Mouse (Mus musculus) G1E (cell line): ENCODE data around the gene Fbxw5. TPM values are rescaled to one million over a fixed set of nuclear protein-coding genes. Genes with fewer than 3 reads are reported as not detected.

ENCODE experiments used
- ATAC-seq: 2 replicates; pipeline ENCODE4 v1.8.0; 2016; ENCODE audit warnings: mild to moderate bottlenecking; ENCODE audit not compliant: insufficient number of reproducible peaks, poor library complexity, low FRiP score, severe bottlenecking; ENCODE audit errors: extremely low read depth
- DNase-seq: peaks from one replicate; pipeline ENCODE4 v3.0.0; 2012; ENCODE audit warnings: low spot score
- H3K27me3 ChIP-seq: 2 replicates; pipeline ENCODE4 v1.6.1; 2012; ENCODE audit warnings: mild to moderate bottlenecking, low read length, inconsistent platforms; ENCODE audit not compliant: insufficient read depth
- H3K36me3 ChIP-seq: replicated peaks from 2 replicates; pipeline ENCODE3; 2012; ENCODE audit warnings: mild to moderate bottlenecking, inconsistent platforms
- H3K4me1 ChIP-seq: 2 replicates; pipeline ENCODE4 v1.6.1; 2012; ENCODE audit warnings: low read depth, low read length, inconsistent platforms, mixed read lengths; ENCODE audit not compliant: insufficient read depth
- H3K4me3 ChIP-seq: 2 replicates; pipeline ENCODE4 v1.5.1; 2012; ENCODE audit warnings: low read depth, mild to moderate bottlenecking, inconsistent platforms, low read length, moderate library complexity, mixed read lengths
- H3K9me3 ChIP-seq: replicated peaks from 2 replicates; pipeline ENCODE4 v1.6.1; 2012; ENCODE audit warnings: inconsistent platforms
- CTCF ChIP-seq: IDR thresholded peaks from 2 replicates; pipeline ENCODE4 v1.5.1; 2012; ENCODE audit warnings: low read depth, low read length, inconsistent platforms, mixed read lengths
- GATA1 ChIP-seq: IDR thresholded peaks from 2 replicates; pipeline ENCODE4 v1.6.1; 2012; ENCODE audit warnings: borderline replicate concordance, low read length, inconsistent platforms, mixed read lengths
- GATA2 ChIP-seq: IDR thresholded peaks from 2 replicates; pipeline ENCODE4 v1.6.1; 2012; ENCODE audit warnings: low read depth, low read length, inconsistent platforms, borderline replicate concordance
- POLR2AphosphoS5 ChIP-seq: IDR thresholded peaks from 2 replicates; pipeline ENCODE4 v1.6.1; 2012; ENCODE audit warnings: low read depth, low read length, inconsistent platforms; ENCODE audit not compliant: insufficient replicate concordance
- TAL1 ChIP-seq: conservative IDR thresholded peaks from 2 replicates; pipeline ENCODE4 v1.6.1; 2012; ENCODE audit warnings: low read depth, low read length, inconsistent platforms, mixed read lengths
- polyA plus RNA-seq: library from polyadenylated mRNA; stranded (reverse); fragments of >175 nt; gene quantifications from 2 replicates; pipeline ENCODE4 v1.2.3, GENCODE M21; 2012
- total RNA-seq, 2 experiments: library from RNA; stranded (forward) in 1 of 2; stranded (reverse) in 1 of 2; fragments of 200-1000 nt in 1 of 2; fragments of >200 nt in 1 of 2; fragmentation: Nextera tagmentation in 1 of 2; gene quantifications; 2 replicates each; pipeline ENCODE4 v1.2.3; 2014 to 2017

Fbxw5 gene
- total and polyA plus RNA-seq, 3 experiments, result 21.1 to 48.3 (median 35.5) TPM

DNA sequence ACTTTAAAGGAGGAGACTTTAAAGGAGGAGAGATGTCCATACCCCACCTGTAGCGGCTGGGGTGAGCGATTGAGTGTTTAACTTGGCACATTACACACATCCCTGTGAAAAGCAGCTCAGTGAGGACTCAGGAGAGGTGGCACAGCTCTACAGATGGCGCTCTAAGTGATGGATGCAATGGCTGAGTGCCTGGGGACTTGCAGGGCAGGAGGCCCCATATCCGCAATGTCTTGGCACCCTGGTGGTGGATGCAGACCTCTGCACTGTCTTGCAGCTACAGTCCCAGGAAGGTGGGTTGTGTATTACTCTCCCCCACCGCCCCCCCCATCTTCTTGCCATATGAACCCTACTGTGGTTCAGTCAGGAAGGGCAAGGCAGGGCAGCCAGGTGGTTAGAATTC is 6.4 kb downstream of the Fbxw5 start:
- H3K27me3 ChIP-seq, result peaks cover 10% of the 10 kb centered on the region; the same call in 1 of the 2 replicates
- DNase-seq (no peak), ATAC-seq (no peak)
- H3K4me1 ChIP-seq, result peaks cover 15% of the 10 kb centered on the region
- TF ChIP-seq GATA2, result no peak
- TF ChIP-seq GATA1, result no peak
- no peak for TF ChIP-seq CTCF
- TF ChIP-seq POLR2AphosphoS5, result no peak
- no peak for TF ChIP-seq TAL1
- H3K4me3 ChIP-seq, result no peak overlapping the region
- peaks cover 51% of the 10 kb centered on the region for H3K36me3 ChIP-seq
- H3K9me3 ChIP-seq, result no peaks in the 10 kb centered on the region

DNA sequence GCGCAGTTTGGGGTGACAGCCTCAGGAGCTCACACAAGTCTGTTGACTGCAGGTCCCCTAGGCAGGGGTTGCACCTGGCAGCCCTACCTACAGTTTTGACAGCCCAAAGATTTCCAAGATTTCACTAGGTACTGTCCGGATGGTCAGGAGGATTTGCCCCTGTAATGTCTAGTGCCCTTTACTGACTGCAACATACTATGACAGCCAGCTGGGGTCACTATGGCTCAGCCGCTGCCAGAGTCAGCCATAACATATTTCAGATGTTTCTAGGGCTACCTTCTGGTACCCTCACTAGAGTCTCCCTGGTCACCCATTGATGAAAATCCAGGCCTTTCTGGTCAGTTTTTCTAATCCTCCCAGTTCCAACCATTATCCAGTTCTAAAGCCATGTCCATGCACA is 9.4 kb downstream of the Fbxw5 start:
- H3K27me3 ChIP-seq, result peaks cover 16% of the 10 kb centered on the region
- H3K4me3 ChIP-seq, result no peak overlapping the region
- peaks cover 21% of the 10 kb centered on the region for H3K36me3 ChIP-seq
- no peak for TF ChIP-seq CTCF
- TF ChIP-seq POLR2AphosphoS5, result no peak
- TF ChIP-seq GATA1, result no peak
- TF ChIP-seq TAL1, result no peak
- TF ChIP-seq GATA2, result no peak
- H3K4me1 ChIP-seq, result no peaks in the 10 kb centered on the region
- no peaks in the 10 kb centered on the region for H3K9me3 ChIP-seq
- ATAC-seq (no peak), DNase-seq (no peak)

DNA sequence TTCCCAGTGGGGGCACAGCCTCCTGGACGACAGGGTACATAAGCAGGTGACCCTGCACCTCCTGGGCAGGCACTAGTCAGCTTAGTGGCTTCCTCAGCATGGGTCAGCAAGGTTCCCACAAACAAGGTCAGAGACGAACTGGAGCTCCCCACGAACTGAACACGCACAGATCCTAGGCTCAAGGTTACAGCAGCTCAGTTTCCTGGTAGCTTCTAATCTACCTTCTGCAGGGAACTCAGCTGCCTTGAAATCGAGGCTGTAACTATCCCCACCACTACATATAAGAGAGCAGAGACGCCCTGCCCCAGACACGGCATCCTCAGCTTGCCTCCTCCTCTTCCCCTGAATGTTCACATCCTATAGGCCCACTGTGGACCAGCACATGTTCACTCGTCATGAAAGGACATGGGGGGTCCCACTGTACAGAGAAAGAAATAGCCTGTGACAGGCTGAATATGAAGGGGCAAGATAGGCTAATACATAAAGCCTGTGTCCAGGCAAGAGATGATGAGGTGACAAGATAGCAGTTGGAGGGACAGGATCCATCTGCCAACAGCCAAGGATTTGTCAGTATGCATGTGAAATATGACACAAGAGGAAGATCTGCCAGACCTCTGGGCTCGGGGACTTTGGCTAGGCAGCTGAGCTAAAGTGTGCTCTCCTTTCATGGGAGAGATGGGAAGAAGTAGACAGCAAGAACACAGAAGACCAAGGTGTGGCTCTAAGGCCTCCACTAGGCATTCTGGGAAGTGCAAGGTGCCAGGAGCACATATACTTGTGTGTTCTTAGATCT is 26.2 kb downstream of the Fbxw5 start:
- no peaks in the 10 kb centered on the region for H3K9me3 ChIP-seq
- H3K36me3 ChIP-seq, result peaks cover 98% of the 10 kb centered on the region
- no peak overlapping the region for H3K4me3 ChIP-seq
- DNase-seq (no peak), ATAC-seq (no peak)
- TF ChIP-seq CTCF (no peak), POLR2AphosphoS5 (no peak), TAL1 (no peak), GATA2 (no peak), GATA1 (no peak)
- H3K27me3 ChIP-seq, result no peaks in the 10 kb centered on the region
- no peaks in the 10 kb centered on the region for H3K4me1 ChIP-seq

DNA sequence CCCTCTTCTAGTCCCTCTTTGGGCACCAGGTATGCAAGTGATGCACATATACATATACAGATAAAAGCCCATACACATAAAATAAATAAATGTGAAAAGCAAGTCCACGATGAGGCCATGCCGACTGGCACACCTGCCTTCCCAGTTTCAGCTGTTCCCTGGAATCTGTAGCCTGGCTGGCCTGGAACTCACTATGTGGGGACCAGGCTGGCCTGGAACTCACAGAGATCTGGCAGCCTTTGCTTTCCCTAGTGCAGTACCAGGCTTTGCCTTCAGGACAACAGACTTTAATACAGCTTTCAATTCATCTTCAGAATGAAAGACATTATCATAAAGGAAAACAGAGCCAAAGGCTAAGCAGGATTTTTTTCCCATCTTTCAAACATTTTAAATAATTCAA is 33.2 kb downstream of the Fbxw5 start:
- TF ChIP-seq GATA2 (no peak), POLR2AphosphoS5 (no peak), GATA1 (no peak), TAL1 (no peak), CTCF (no peak)
- H3K4me3 ChIP-seq, result no peak overlapping the region
- H3K36me3 ChIP-seq, result peaks cover 94% of the 10 kb centered on the region
- ATAC-seq (no peak), DNase-seq (no peak)
- no peaks in the 10 kb centered on the region for H3K27me3 ChIP-seq
- peaks cover 14% of the 10 kb centered on the region for H3K4me1 ChIP-seq
- no peaks in the 10 kb centered on the region for H3K9me3 ChIP-seq

DNA sequence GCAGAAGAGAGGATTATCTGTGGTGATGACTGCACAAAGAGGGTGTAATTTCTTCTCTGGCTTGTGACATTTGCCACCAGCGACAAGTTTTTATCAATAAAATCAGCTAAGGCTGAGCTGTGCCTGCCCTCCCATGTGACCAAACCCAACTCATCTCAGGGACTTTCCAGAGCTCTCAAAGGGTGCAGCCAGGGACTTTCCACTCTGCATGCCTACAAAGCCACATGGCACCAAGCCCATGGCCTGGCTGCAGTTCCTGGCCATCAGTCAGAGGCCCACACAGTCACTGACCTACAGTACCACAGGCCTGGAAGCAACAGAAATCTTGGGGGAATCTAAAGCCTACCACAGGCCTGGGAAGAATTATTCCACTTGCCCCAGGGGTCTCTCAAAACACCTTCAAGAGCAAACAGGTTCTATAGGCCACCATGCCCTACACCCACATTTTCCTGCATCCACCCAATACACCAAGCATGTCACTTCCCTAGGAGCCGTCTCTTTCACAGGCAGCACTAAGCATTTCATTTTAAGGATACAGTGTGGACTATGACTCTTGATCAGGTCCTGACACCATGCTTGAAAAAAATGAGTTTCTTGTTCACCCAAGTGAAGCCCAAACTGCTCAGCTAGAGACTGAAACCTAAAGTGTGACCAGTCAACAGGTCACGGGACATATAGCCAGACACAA is 33.8 kb downstream of the Fbxw5 start:
- Histone ChIP-seq H3K9me3 (no peaks in the 10 kb centered on the region), H3K4me1 (peaks cover 14% of the 10 kb centered on the region), H3K27me3 (no peaks in the 10 kb centered on the region), H3K4me3 (no peak overlapping the region), H3K36me3 (peaks cover 94% of the 10 kb centered on the region)
- no peak for TF ChIP-seq GATA2
- no peak for TF ChIP-seq GATA1
- TF ChIP-seq CTCF, result no peak
- no peak for TF ChIP-seq TAL1
- no peak for TF ChIP-seq POLR2AphosphoS5
- DNase-seq (no peak), ATAC-seq (no peak)

DNA sequence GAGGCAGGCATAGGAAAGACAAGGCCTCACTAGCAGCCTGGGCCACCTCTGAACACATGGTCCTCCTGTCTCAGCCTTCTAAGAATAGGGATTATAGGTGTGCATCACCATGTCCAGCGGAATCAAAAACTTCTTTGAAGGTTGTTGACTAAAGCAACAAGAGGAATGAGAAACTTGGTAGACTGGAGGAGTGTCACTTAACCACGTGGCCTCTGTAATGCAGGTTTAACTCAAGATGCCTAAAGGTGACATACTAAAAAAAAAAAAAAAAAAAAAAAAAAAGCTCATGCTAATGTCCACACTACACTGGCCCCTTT is 34.3 kb downstream of the Fbxw5 start:
- DNase-seq, result no peak
- Histone ChIP-seq H3K9me3 (no peaks in the 10 kb centered on the region), H3K4me1 (peaks cover 18% of the 10 kb centered on the region), H3K36me3 (peaks cover 94% of the 10 kb centered on the region), H3K4me3 (no peak overlapping the region), H3K27me3 (no peaks in the 10 kb centered on the region)
- ATAC-seq, result no peak
- no peak for TF ChIP-seq POLR2AphosphoS5

DNA sequence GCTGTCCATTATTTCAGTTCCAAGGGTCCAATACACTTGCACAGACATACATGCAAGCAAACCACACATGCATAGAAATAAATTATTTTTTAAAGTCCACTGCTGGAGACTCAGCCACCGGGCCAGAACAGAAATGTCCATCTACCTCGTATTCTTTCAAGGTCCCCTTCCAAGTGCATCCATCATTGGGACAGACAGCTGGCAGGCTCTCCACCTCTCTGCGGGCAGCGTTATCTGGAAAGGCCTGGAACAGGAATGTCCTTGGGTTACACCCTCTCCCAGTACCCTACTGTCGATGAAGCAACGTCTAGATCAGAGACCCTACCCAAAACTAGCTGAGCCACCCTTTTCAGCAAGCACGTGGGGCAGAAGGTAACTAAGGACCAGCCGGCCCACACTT is 36.0 kb downstream of the Fbxw5 start:
- DNase-seq (no peak), ATAC-seq (no peak)
- Histone ChIP-seq H3K27me3 (no peaks in the 10 kb centered on the region), H3K4me1 (peaks cover 22% of the 10 kb centered on the region), H3K9me3 (no peaks in the 10 kb centered on the region), H3K36me3 (peaks cover 89% of the 10 kb centered on the region), H3K4me3 (no peak overlapping the region)
- TF ChIP-seq POLR2AphosphoS5 (no peak), CTCF (no peak), TAL1 (no peak), GATA2 (no peak), GATA1 (no peak)
